In genomic region chr1:34510575-34510981, GRCm38 (mm10) we compare ENCODE assay signal across 8 mouse cellular contexts. TPM values are rescaled to one million over a fixed set of nuclear protein-coding genes. Genes with fewer than 3 reads are reported as not detected.
DNase-seq lines count a peak whose midpoint lies in the region; ATAC-seq lines count a peak whose summit lies in the region.

No protein-coding gene starts in this region.

- H3K4me2 ChIP-seq in intestine, embryonic 14.5 days (ENCODE audit: low read length): 0 out of 2 replicates have a peak overlapping the region, but pooled peaks have one; percentile 7
- no peak overlapping the region for H3K4me2 ChIP-seq in intestine, embryonic 16.5 days (ENCODE audit: low read depth, low read length)
- peak overlapping the region; percentile 17; the same call in 1 of the 2 replicates for H3K4me2 ChIP-seq in intestine, embryonic 15.5 days (replicated peaks)
- peak overlapping the region; percentile 12; the same call in 1 of the 2 replicates for H3K4me2 ChIP-seq in midbrain, embryonic 15.5 days

- no peak overlapping the region for H3K4me3 ChIP-seq in intestine, embryonic 14.5 days (ENCODE audit: low read depth, low read length)
- H3K4me3 ChIP-seq in intestine, embryonic 16.5 days (ENCODE audit: low read length): no peak overlapping the region
- H3K4me3 ChIP-seq in intestine, embryonic 15.5 days (replicated peaks): no peak overlapping the region
- no peak overlapping the region for H3K4me3 ChIP-seq in midbrain, embryonic 15.5 days

- no peak for DNase-seq in intestine, embryonic 14.5 days (ENCODE audit: low spot score)
- peak; percentile 30 for DNase-seq in c-Kit-positive CD71-negative TER-119-negative erythroid progenitor cells, embryonic 14.5 days (ENCODE audit: low read depth)
- DNase-seq in c-Kit-positive CD71-positive TER-119-positive erythroid progenitor cells, embryonic 14.5 days (ENCODE audit: low spot score): no peak
- no peak for DNase-seq in gastrocnemius, postnatal 25 days
- DNase-seq in right cerebral cortex, postnatal 4 days: no peak

- H3K27ac ChIP-seq in intestine, embryonic 14.5 days (ENCODE audit: low read depth): no peak overlapping the region
- H3K27ac ChIP-seq in intestine, embryonic 16.5 days (ENCODE audit: low read length): no peak overlapping the region
- H3K27ac ChIP-seq in intestine, embryonic 15.5 days: no peak overlapping the region
- H3K27ac ChIP-seq in midbrain, embryonic 15.5 days: no peak overlapping the region

- no peaks in the 10 kb centered on the region for H3K27me3 ChIP-seq in intestine, embryonic 14.5 days (replicated peaks; ENCODE audit: control insufficient read depth, insufficient read depth, low read length)
- H3K27me3 ChIP-seq in intestine, embryonic 16.5 days (replicated peaks; ENCODE audit: control insufficient read depth, insufficient read depth, low read length): no peaks in the 10 kb centered on the region
- no peaks in the 10 kb centered on the region for H3K27me3 ChIP-seq in intestine, embryonic 15.5 days (replicated peaks)
- no peaks in the 10 kb centered on the region for H3K27me3 ChIP-seq in midbrain, embryonic 15.5 days (replicated peaks)

- no peak overlapping the region for H3K9ac ChIP-seq in intestine, embryonic 14.5 days (ENCODE audit: low read length)
- no peak overlapping the region for H3K9ac ChIP-seq in intestine, embryonic 16.5 days (ENCODE audit: low read depth, low read length)
- no peak overlapping the region for H3K9ac ChIP-seq in intestine, embryonic 15.5 days
- no peak overlapping the region for H3K9ac ChIP-seq in midbrain, embryonic 15.5 days

- no peak for ATAC-seq in intestine, embryonic 14.5 days (replicated peaks; ENCODE audit: low FRiP score, low TSS enrichment, low read depth)
- ATAC-seq in intestine, embryonic 16.5 days: no peak
- no peak for ATAC-seq in intestine, embryonic 15.5 days
- ATAC-seq in midbrain, embryonic 15.5 days (replicated peaks): no peak

- no peaks in the 10 kb centered on the region for H3K36me3 ChIP-seq in intestine, embryonic 14.5 days (ENCODE audit: control insufficient read depth, insufficient read depth, low read length)
- no peaks in the 10 kb centered on the region for H3K36me3 ChIP-seq in intestine, embryonic 16.5 days (ENCODE audit: control insufficient read depth, insufficient read depth, low read length)
- H3K36me3 ChIP-seq in intestine, embryonic 15.5 days: no peaks in the 10 kb centered on the region
- no peaks in the 10 kb centered on the region for H3K36me3 ChIP-seq in midbrain, embryonic 15.5 days (replicated peaks)

- 9% methylated on average over 7 of the region's 7 CpGs for WGBS in intestine, embryonic 14.5 days
- 10% methylated on average over 7 of the region's 7 CpGs for WGBS in intestine, embryonic 16.5 days
- 5% methylated on average over 7 of the region's 7 CpGs for whole genome bisulfite sequencing in intestine, embryonic 15.5 days
- WGBS in midbrain, embryonic 15.5 days: 9% methylated on average over 7 of the region's 7 CpGs

- no peaks in the 10 kb centered on the region for H3K4me1 ChIP-seq in intestine, embryonic 14.5 days (replicated peaks; ENCODE audit: control insufficient read depth, insufficient read depth, low read length)
- no peaks in the 10 kb centered on the region for H3K4me1 ChIP-seq in intestine, embryonic 16.5 days (ENCODE audit: control insufficient read depth, insufficient read depth, low read length)
- no peaks in the 10 kb centered on the region for H3K4me1 ChIP-seq in intestine, embryonic 15.5 days (replicated peaks)
- no peaks in the 10 kb centered on the region; the same call in 1 of the 2 replicates for H3K4me1 ChIP-seq in midbrain, embryonic 15.5 days

- no peaks in the 10 kb centered on the region for H3K9me3 ChIP-seq in intestine, embryonic 14.5 days (ENCODE audit: control insufficient read depth, low read length)
- no peaks in the 10 kb centered on the region for H3K9me3 ChIP-seq in intestine, embryonic 16.5 days (ENCODE audit: control insufficient read depth, low read length)
- no peaks in the 10 kb centered on the region for H3K9me3 ChIP-seq in intestine, embryonic 15.5 days
- H3K9me3 ChIP-seq in midbrain, embryonic 15.5 days: no peaks in the 10 kb centered on the region

RNA-seq across cellular contexts. Expression of gene Prss39, which starts 12.4 kb away (rescaled TPM):
- not detected in 2 replicates for polyA plus RNA-seq in intestine, embryonic 14.5 days (2014; fragmentation: Nextera tagmentation; extraction: Ambion mirVana)
- polyA plus RNA-seq in intestine, embryonic 16.5 days (2015; fragmentation: Nextera tagmentation; extraction: Ambion mirVana): not detected in 2 replicates
- not detected in 2 replicates for polyA plus RNA-seq in intestine, embryonic 15.5 days (2015; fragmentation: Nextera tagmentation; extraction: Ambion mirVana)
- polyA plus RNA-seq in midbrain, embryonic 15.5 days (2015; fragmentation: Nextera tagmentation; extraction: Ambion mirVana): not detected in 2 replicates
- not detected for total RNA-seq in gastrocnemius, postnatal 25 days (2021)

RNA-seq across cellular contexts. Expression of gene Cfc1, which starts 24.9 kb away (rescaled TPM):
- polyA plus RNA-seq in intestine, embryonic 14.5 days (2014; fragmentation: Nextera tagmentation; extraction: Ambion mirVana): 0.23 TPM in 2 replicates
- polyA plus RNA-seq in intestine, embryonic 16.5 days (2015; fragmentation: Nextera tagmentation; extraction: Ambion mirVana): not detected in 2 replicates
- polyA plus RNA-seq in intestine, embryonic 15.5 days (2015; fragmentation: Nextera tagmentation; extraction: Ambion mirVana): not detected in 2 replicates
- polyA plus RNA-seq in midbrain, embryonic 15.5 days (2015; fragmentation: Nextera tagmentation; extraction: Ambion mirVana): 0.19 and 0.22 TPM in 2 replicates
- not detected for total RNA-seq in gastrocnemius, postnatal 25 days (2021)

RNA-seq across cellular contexts. Expression of gene Prss40, which starts 50.2 kb away (rescaled TPM):
- not detected in 2 replicates for polyA plus RNA-seq in intestine, embryonic 14.5 days (2014; fragmentation: Nextera tagmentation; extraction: Ambion mirVana)
- not detected in 2 replicates for polyA plus RNA-seq in intestine, embryonic 16.5 days (2015; fragmentation: Nextera tagmentation; extraction: Ambion mirVana)
- not detected in 2 replicates for polyA plus RNA-seq in intestine, embryonic 15.5 days (2015; fragmentation: Nextera tagmentation; extraction: Ambion mirVana)
- 0.14 TPM in 1 of 2 replicates, not detected in the other for polyA plus RNA-seq in midbrain, embryonic 15.5 days (2015; fragmentation: Nextera tagmentation; extraction: Ambion mirVana)
- total RNA-seq in gastrocnemius, postnatal 25 days (2021): not detected

RNA-seq across cellular contexts. Expression of gene Ptpn18, which starts 51.0 kb away (rescaled TPM):
- 19.3 and 22.1 TPM in 2 replicates for polyA plus RNA-seq in intestine, embryonic 14.5 days (2014; fragmentation: Nextera tagmentation; extraction: Ambion mirVana)
- polyA plus RNA-seq in intestine, embryonic 16.5 days (2015; fragmentation: Nextera tagmentation; extraction: Ambion mirVana): 33.4 and 33.8 TPM in 2 replicates
- 22.9 and 28.5 TPM in 2 replicates for polyA plus RNA-seq in intestine, embryonic 15.5 days (2015; fragmentation: Nextera tagmentation; extraction: Ambion mirVana)
- polyA plus RNA-seq in midbrain, embryonic 15.5 days (2015; fragmentation: Nextera tagmentation; extraction: Ambion mirVana): 4.8 and 7.1 TPM in 2 replicates
- 1 to 10 TPM; 2.1 to 2.3 TPM for total RNA-seq in gastrocnemius, postnatal 25 days (2021)
